Mouse (Mus musculus) Muller cell, postnatal 12 days (primary cell): ENCODE data around the gene Fbxo33.

Source experiments
- DNase-seq: peaks from one replicate; pipeline ENCODE4 v3.0.0-alpha.2; 2015; ENCODE audit errors: inconsistent ontology term

Fbxo33 gene

DNA sequence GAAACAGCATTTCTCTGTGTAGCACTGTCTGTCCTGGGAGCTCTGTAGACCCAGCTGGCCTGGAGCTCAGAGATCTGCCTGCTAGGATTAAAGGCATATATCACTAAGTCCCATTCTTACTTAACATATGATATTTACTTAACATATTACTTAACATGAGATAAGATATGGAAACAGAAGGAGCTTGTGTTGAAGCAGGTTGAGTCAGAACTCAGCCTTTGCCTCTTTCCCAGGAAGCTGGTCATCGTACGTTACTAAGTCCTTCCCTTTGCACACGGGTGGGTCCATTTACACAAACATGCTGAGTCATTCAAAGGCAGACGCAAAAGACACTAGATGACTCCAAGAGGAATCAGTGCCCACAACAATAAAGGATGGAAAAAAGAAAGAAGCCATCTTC is 20.8 kb downstream of the Fbxo33 start:
- DNase-seq, result no peak

DNA sequence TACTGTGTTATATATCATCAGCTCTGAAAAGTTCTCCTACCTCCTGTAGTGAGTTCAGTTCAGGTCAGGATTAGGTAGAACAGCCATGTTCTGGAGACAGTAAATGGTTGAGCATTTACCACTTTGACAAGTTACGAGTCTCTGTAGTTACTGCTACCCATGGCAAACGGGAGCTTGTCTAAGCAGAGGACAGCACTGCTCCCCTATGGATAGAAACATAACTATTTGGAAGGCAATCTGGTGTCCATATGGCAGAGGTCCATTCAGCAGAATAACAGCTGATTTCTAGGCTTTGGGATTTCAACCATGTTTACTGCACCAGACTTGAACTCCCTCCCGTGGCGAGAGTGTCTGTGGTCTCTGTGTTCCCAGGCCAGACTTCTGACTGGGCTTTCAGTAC is 23.6 kb downstream of the Fbxo33 start:
- DNase-seq, result no peak

DNA sequence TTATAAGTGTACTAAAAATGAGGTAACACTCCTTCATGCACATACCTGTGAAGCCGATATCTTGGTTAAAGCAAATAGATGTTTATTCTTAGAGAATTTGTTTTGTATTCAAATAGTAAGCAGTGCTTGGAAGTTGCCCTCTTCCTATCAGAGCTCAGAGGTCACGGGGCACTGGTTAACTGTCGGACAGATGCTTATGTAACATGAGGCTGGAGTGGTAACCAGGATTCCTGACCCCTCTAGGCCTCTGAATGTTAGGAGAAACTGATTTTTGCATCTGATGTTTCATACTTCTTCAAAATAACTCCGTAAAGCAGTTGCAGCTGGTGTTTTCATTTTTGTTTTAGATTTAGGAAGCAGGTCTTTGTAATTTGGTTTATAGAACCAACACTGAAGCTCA is 24.5 kb downstream of the Fbxo33 start:
- DNase-seq, result no peak

DNA sequence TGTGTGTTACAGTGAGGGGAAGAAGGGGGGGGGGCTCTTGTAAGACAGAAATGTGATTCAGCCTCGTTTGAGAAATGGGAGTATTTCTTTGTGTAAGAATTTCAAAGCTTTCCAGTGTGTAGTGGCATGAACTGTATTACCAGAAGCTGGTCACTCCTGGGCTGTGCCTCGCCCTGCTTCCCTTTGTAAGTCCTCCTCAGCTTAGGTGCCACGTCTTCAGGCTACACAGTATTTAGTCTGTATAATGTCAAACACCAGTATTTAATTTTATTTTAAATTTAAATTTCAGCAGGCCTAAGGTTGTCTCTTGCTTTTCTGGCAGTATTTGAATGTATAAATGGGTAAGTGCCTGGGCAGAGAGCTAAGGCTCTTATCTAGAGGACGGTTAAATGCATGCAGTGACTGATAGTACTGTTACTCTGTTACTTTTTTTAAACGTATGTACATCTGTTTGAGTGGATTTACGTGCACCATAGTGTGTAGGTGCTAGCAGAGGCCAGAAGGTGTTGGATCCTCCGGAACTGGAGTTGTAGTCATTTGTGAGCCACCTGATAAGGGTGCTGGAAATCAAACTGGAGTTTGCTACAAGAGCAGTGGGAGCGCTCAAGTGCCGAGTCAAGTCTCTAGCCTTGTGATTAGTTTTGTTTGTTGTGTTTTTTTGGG is 25.1 kb downstream of the Fbxo33 start:
- no peak for DNase-seq

DNA sequence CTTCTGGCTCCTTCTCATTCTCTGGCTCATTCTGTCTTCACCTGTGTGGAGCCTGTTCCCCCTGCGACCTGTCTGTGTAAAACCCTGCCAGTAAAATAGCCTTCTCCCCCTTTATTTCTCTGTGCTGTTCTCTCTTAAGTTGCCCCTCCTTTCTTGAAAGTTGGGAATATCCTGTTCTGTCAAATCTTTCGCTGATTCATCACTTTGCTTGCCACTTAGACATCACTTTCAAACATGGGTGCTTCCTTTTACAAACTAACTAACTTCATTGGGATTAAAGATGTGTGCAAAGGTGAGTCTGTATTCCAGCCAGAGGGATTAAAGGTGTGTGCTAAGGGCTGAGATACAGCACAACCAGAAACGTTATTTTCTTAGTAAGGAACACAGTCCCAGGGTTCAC is 25.9 kb downstream of the Fbxo33 start:
- no peak for DNase-seq

DNA sequence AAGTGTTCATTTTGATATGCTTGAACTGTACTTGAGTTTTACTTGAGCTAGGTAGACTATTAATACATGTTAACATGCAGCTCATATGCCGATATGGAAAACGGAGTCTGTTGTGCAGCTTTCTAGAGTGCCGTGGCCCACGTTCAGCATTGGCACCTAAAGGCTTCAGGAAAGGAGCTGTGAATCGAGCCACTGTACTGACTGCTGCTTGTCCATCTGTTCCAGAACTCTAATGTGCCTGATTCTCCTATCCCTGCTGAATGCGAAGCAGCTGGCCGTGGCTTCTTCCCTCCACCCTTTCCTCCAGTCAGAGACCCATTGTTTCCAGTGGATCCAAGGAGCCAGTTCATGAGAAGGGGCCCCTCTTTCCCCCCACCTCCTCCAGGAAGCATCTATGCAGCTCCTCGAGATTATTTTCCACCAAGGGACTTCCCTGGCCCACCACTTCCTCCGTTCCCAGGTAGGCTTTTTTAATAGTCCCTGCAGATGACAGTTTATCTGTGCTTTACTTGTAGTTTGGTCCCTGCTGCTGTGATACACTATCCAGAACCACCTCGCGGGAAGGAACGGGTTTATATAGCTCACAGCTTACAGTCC is 31.3 kb downstream of the Fbxo33 start:
- no peak for DNase-seq

DNA sequence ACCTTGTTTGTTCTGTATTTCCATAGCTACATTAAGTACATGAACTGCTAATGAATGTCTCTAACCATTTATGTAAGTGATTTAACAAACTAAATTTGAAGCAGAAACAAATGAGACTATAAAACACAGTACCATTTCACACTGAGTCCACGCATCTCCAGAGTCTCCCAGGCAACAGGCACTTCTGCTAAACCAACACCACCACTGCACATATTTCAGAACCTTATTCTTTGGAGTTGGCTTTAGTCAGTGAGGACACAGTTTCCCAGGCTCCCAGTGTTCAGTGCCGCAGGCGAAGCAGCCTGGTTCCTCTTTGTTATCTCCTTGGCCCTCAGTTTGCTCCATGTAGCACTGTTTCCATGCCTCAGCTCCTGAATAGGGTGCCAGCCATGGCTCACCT is 41.7 kb downstream of the Fbxo33 start:
- DNase-seq, result no peak

DNA sequence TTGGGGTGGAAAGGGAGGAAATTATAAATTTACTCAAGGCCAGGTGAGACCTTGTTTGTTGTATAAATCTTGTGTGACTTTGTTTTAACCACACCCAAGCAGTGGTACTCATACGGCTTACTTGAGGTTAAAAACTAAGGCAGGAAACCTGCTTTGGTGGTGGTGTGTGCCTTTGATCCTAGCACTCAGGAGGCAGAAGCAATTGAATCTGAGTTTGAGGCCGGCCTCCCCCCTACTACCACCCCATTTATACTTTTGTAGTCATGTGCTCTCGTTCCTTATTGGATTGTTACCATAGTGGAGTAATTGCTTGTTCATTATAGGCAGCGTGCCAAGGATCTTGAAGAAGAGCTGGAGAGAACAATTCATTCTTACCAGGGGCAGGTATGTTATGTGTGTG is 49.6 kb downstream of the Fbxo33 start:
- no peak for DNase-seq

DNA sequence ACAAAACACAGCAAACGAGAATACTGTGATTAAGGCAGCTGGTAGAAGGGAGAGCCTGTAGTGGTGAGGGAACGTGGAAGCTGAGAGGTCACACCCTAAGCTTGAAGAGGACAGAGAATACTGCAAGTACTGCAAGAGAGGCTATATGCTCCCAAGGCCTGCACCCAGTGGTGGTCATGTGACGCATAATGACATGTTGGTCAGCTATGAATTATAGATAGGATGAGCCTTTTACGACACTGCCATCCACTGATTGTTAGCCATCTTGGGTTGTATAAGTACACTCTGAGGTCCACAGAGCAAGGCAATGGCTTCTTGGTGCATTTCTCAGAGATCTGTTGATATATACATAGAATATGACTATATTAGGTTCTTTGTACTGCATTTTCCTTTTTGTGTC is 53.0 kb downstream of the Fbxo33 start:
- no peak for DNase-seq

DNA sequence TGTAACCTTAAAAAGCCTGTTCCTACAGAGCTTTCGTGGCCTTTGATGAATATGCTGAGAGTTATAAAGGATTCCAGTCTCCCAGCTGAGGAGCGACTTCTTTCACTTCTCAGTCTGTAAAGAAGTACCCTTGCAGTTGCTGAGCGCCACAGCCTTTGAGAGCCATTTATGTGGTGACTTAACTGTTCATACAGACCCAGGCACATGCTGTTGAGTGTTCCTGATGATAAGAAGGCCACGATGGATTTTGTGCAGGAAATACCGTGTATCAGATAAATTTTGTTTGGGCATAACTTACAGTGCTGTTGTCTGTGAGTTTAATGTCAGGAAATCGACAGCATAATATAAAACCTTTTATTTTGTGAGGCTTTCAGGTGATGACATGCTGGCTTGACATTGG is 55.0 kb downstream of the Fbxo33 start:
- no peak for DNase-seq

DNA sequence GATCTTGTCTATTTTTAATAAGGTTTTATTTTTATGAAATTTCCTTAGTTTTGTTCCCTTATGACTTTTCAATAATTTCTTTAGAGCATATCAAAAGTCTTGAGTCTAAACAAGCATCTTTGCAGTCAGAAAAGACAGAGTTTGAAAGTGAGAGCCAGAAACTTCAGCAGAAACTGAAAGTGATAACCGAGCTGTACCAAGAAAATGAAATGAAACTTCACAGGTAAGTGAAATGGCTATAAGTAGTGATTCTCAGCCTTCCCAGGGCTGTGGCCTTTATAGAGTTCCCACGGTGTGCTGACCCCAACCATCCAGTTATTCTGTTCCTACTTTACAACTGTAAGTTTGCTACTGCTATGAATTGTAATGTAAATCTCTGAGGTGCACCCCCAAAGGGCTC is 56.7 kb downstream of the Fbxo33 start:
- no peak for DNase-seq

DNA sequence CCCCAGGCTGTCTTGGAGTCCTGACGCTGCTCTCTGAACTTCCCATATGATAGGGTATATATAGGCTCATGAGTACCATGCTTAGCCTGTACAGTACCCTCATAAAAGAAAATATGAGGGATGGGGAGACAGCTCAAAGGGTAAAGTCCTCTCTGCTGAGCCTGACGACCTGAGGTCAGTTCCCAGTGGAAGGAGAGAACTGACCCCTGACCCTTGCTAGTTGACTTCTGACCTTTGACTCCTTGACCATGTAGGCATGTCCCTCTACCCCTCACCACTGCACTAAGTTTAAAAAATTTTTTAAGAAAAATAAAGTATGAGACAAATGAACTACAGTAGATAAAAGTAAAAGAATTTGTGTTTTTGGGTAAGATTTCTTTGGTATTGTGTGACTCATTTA is 58.4 kb downstream of the Fbxo33 start:
- DNase-seq, result no peak
